Mouse (Mus musculus) MEL (cell line): ENCODE measurements around the gene Hectd4. TPM values are rescaled to one million over a fixed set of nuclear protein-coding genes. Genes with fewer than 3 reads are reported as not detected.

ENCODE experiments used
- DNase-seq: peaks from one replicate; pipeline ENCODE4 v3.0.0; 2011; ENCODE audit warnings: low read depth, low spot score
- H3K27ac ChIP-seq: 2 replicates; pipeline ENCODE4 v1.5.1; 2012; ENCODE audit warnings: low read depth, mild to moderate bottlenecking, control low read depth, low read length, moderate library complexity; ENCODE audit not compliant: control insufficient read depth
- H3K27me3 ChIP-seq, 2 experiments: fragments of 150-350 bp in 1 of 2; sonication (generic) in 1 of 2; 2 replicates each; pipeline ENCODE4 v1.6.1; 2012; ENCODE audit warnings: low read length in 2 of 2, mild to moderate bottlenecking in 2 of 2, improper control_type of control experiment in 1 of 2, moderate library complexity in 1 of 2; ENCODE audit not compliant: insufficient read depth in 2 of 2, control insufficient read depth in 1 of 2
- H3K36me3 ChIP-seq, 2 experiments: 2 replicates each; pipeline ENCODE4 v1.6.1; 2012 to 2014; ENCODE audit warnings: low read length in 2 of 2, improper control_type of control experiment in 1 of 2, inconsistent platforms in 1 of 2, mild to moderate bottlenecking in 1 of 2; ENCODE audit not compliant: insufficient read depth in 2 of 2, control insufficient read depth in 1 of 2
- H3K4me1 ChIP-seq, 2 experiments: fragments of 150-350 bp in 1 of 2; sonication (generic) in 1 of 2; 2 replicates each; pipeline ENCODE4 v1.6.1; 2012; ENCODE audit warnings: low read length in 2 of 2, improper control_type of control experiment in 1 of 2, mild to moderate bottlenecking in 1 of 2; ENCODE audit not compliant: insufficient read depth in 2 of 2, control insufficient read depth in 1 of 2
- H3K4me3 ChIP-seq, 2 experiments: fragments of 150-350 bp in 1 of 2; sonication (generic) in 1 of 2; 2 replicates each; pipeline ENCODE4 v1.5.1; 2012; ENCODE audit warnings: low read depth in 2 of 2, low read length in 2 of 2, mild to moderate bottlenecking in 2 of 2, moderate library complexity in 2 of 2, control low read depth in 1 of 2, improper control_type of control experiment in 1 of 2; ENCODE audit not compliant: control insufficient read depth in 1 of 2, insufficient read depth in 1 of 2
- H3K79me2 ChIP-seq: 2 replicates; pipeline ENCODE4 v1.6.1; 2012; ENCODE audit warnings: mild to moderate bottlenecking, low read length, moderate library complexity; ENCODE audit not compliant: control insufficient read depth, poor library complexity, insufficient read depth
- H3K9ac ChIP-seq: 2 replicates; pipeline ENCODE4 v1.6.1; 2012; ENCODE audit warnings: low read depth, mild to moderate bottlenecking, control low read depth, low read length, moderate library complexity; ENCODE audit not compliant: control insufficient read depth, poor library complexity, severe bottlenecking
- H3K9me3 ChIP-seq: fragments of 150-350 bp; sonication (generic); replicated peaks from 2 replicates; pipeline ENCODE4 v1.6.1; 2012; ENCODE audit warnings: mild to moderate bottlenecking, low read length, improper control_type of control experiment, moderate library complexity; ENCODE audit not compliant: insufficient read depth
- CHD2 ChIP-seq: IDR thresholded peaks from 2 replicates; pipeline ENCODE4 v1.6.1; 2011; ENCODE audit warnings: low read length, improper control_type of control experiment
- E2F4 ChIP-seq: IDR thresholded peaks from 2 replicates; pipeline ENCODE4 v1.6.1; 2011; ENCODE audit warnings: low read depth, low read length, improper control_type of control experiment, borderline replicate concordance
- ELF1 ChIP-seq: IDR thresholded peaks from 2 replicates; pipeline ENCODE4 v1.6.1; 2014; ENCODE audit warnings: low read depth, mild to moderate bottlenecking, inconsistent platforms, low read length, improper control_type of control experiment, moderate library complexity
- HCFC1 ChIP-seq: IDR thresholded peaks from 2 replicates; pipeline ENCODE4 v1.6.1; 2012; ENCODE audit warnings: low read depth, mild to moderate bottlenecking, inconsistent platforms, low read length, improper control_type of control experiment, moderate library complexity
- JUND ChIP-seq: IDR thresholded peaks from 2 replicates; pipeline ENCODE4 v1.6.1; 2011; ENCODE audit warnings: low read depth, mild to moderate bottlenecking, improper control_type of control experiment, low read length
- MAFK ChIP-seq: IDR thresholded peaks from 2 replicates; pipeline ENCODE4 v1.6.1; 2011; ENCODE audit warnings: low read depth, mild to moderate bottlenecking, low read length, improper control_type of control experiment, borderline replicate concordance
- MEF2A ChIP-seq: IDR thresholded peaks from 2 replicates; pipeline ENCODE4 v1.6.1; 2014; ENCODE audit warnings: low read depth, mild to moderate bottlenecking, inconsistent platforms, low read length, improper control_type of control experiment; ENCODE audit not compliant: poor library complexity, insufficient replicate concordance, severe bottlenecking; ENCODE audit errors: extremely low read depth
- MYB ChIP-seq: IDR thresholded peaks from 2 replicates; pipeline ENCODE4 v1.6.1; 2011; ENCODE audit warnings: mild to moderate bottlenecking, low read depth, low read length, improper control_type of control experiment
- POLR2A ChIP-seq, 2 experiments: IDR thresholded peaks; 2 replicates each; pipeline ENCODE4 v1.6.1; 2011 to 2012; ENCODE audit warnings: low read length in 2 of 2, mild to moderate bottlenecking in 2 of 2, control low read depth in 1 of 2, improper control_type of control experiment in 1 of 2, low read depth in 1 of 2, moderate library complexity in 1 of 2; ENCODE audit not compliant: control insufficient read depth in 1 of 2, insufficient read depth in 1 of 2, poor library complexity in 1 of 2
- RAD21 ChIP-seq: IDR thresholded peaks from 2 replicates; pipeline ENCODE4 v1.6.1; 2011; ENCODE audit warnings: mild to moderate bottlenecking, low read depth, low read length, improper control_type of control experiment
- SIN3A ChIP-seq: IDR thresholded peaks from 2 replicates; pipeline ENCODE4 v1.6.1; 2012; ENCODE audit warnings: low read length, improper control_type of control experiment, inconsistent platforms
- TAL1 ChIP-seq: IDR thresholded peaks from 2 replicates; pipeline ENCODE4 v1.6.1; 2012; ENCODE audit warnings: mild to moderate bottlenecking, inconsistent platforms, low read length, moderate library complexity, mixed read lengths
- TCF12 ChIP-seq: IDR thresholded peaks from 2 replicates; pipeline ENCODE4 v1.6.1; 2014; ENCODE audit warnings: low read depth, mild to moderate bottlenecking, inconsistent platforms, low read length, improper control_type of control experiment, moderate library complexity
- UBTF ChIP-seq: IDR thresholded peaks from 2 replicates; pipeline ENCODE4 v1.6.1; 2012; ENCODE audit warnings: low read depth, mild to moderate bottlenecking, inconsistent platforms, low read length, improper control_type of control experiment, moderate library complexity, borderline replicate concordance; ENCODE audit not compliant: insufficient read depth
- polyA plus RNA-seq, 2 experiments: library from polyadenylated mRNA; stranded (reverse) in 1 of 2; unstranded in 1 of 2; fragments of >175 nt in 1 of 2; fragments of >200 nt in 1 of 2; gene quantifications; 2 replicates each; pipeline versions ENCODE4 v1.2.1 to v1.2.4; 2012; ENCODE audit warnings: low replicate concordance in 2 of 2, low read depth in 1 of 2; ENCODE audit not compliant: insufficient read length in 2 of 2, insufficient read depth in 1 of 2, missing spikeins in 1 of 2
- total RNA-seq: library from RNA; depleted of rRNA; stranded (reverse); fragments of 300-350 nt; gene quantifications from 2 replicates; pipeline ENCODE4 v1.2.3, GENCODE M21; 2012

Gene Hectd4
- total and polyA plus RNA-seq, 3 experiments = 7.0 to 10.8 TPM; not detected in 1

DNA sequence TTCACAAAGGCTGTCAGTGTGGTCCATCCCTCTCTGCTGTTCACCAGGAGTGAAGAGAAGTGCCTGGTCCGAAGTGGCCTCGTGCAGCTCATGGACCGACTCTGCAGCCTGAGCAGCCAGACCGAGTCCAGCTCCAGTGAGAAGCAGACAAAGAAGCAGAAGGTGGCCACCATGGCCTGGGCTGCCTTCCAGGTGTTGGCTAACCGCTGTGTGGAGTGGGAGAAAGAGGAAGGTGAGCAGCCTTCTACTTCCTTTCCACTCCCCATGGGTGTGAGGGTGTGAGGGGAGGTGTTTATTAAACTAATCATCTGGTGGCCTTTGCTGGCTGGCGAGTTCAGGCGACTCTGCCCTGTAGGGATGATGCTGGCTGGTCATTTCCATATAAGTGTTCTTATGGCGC is 91.6 kb downstream of the Hectd4 start:
- peak; percentile 10 for DNase-seq
- Histone ChIP-seq H3K9ac (no peak overlapping the region), H3K36me3 (peaks cover 0 to 10% of the 10 kb centered on the region in 2 experiments; a peak in 2 of 4 replicates)

DNA sequence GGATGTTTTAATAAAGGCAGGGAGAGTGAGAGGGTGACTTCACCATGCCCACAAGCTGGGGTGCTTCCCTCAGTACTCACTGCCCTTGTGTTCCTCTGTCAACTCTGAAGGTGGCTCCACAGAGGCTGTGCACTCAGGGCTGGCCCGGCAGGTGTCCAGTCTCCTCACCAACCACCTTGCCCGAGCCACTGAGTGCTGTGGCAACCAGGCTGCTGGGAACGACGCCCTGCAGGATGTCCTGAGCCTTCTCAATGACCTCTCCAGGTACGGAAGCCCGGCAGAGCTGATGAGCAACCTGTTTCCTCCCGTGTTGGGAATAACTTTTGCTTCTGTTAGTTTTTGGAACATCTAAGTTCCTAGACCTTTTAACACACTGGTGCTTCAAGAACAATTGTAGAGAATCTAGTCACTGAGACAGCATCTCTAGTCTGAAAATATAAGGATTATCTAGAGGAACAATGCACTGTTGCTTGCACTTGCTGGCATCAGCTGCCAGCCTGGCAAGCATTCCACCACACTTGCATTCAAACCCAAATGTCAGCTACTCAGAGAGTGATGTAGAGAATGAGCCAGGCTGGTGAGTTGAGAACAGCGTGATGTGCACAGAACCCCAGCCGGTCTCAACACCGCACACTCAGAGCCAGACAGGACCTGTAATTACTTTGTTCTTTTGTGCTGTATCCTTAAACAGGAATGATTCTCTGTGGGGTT is 93.9 kb downstream of the Hectd4 start:
- Histone ChIP-seq H3K9ac (no peak overlapping the region), H3K79me2 (no peaks in the 10 kb centered on the region)
- no peak for DNase-seq
- TF ChIP-seq TCF12 = no peak
- TF ChIP-seq CHD2 = no peak
- TF ChIP-seq TAL1 = no peak
- TF ChIP-seq E2F4 = no peak
- TF ChIP-seq UBTF = no peak
- no peak for TF ChIP-seq HCFC1
- TF ChIP-seq POLR2A (IDR thresholded peaks at IDR 0.05; ENCODE audit: control insufficient read depth in 1 of 2, insufficient read depth in 1 of 2, low read depth in 1 of 2, low read length in 2 of 2, poor library complexity in 1 of 2) = no peak
- no peak for TF ChIP-seq MAFK
- no peak for TF ChIP-seq RAD21
- TF ChIP-seq JUND = no peak
- TF ChIP-seq MYB = no peak
- TF ChIP-seq MEF2A = no peak
- TF ChIP-seq ELF1 = no peak
- TF ChIP-seq, all 39 proteins: peak for 0
- Histone ChIP-seq H3K9me3 (no peaks in the 10 kb centered on the region), H3K4me1 (no peaks in the 10 kb centered on the region), H3K36me3 (peaks cover 0 to 14% of the 10 kb centered on the region in 2 experiments; a peak in 2 of 4 replicates), H3K27ac (no peak overlapping the region), H3K27me3 (no peaks in the 10 kb centered on the region), H3K4me3 (no peak overlapping the region)

More for the DNA sequence above, 91.6 kb downstream of the Hectd4 start:
- Histone ChIP-seq H3K9me3 (no peaks in the 10 kb centered on the region), H3K4me1 (no peaks in the 10 kb centered on the region)
- no peak for TF ChIP-seq SIN3A
- TF ChIP-seq, all 39 proteins: peak for 0
- Histone ChIP-seq H3K27me3 (no peaks in the 10 kb centered on the region), H3K79me2 (no peaks in the 10 kb centered on the region), H3K27ac (no peak overlapping the region), H3K4me3 (no peak overlapping the region)
